Mouse (Mus musculus) 3T3-L1 (cell line): ENCODE measurements around the gene Mthfd1.
A peak's percentile ranks its signal among the peaks of the same experiment; 100 is the strongest.

ENCODE experiments used
- DNase-seq: peaks from one replicate; pipeline ENCODE4 v3.0.0-alpha.2; 2015; ENCODE audit warnings: low read depth, low spot score

Mthfd1 gene

GRCm38 (mm10) chr12:76263876-76264275 lies 8.8 kb downstream of the Mthfd1 start:
- peak; percentile 53 for DNase-seq

- DNase-seq, result peak; percentile 54
These were observed 9.3 kb downstream of the Mthfd1 start for GRCm38 (mm10) chr12:76264325-76264965.

GRCm38 (mm10) chr12:76265001-76265400 lies 9.9 kb downstream of the Mthfd1 start:
- DNase-seq, result no peak

GRCm38 (mm10) chr12:76266875-76267274 lies 11.8 kb downstream of the Mthfd1 start:
- DNase-seq, result peak; percentile 71

GRCm38 (mm10) chr12:76268686-76269085 lies 13.6 kb downstream of the Mthfd1 start:
- no peak for DNase-seq

- DNase-seq, result no peak
These were observed 14.1 kb downstream of the Mthfd1 start for GRCm38 (mm10) chr12:76269196-76269595.

GRCm38 (mm10) chr12:76271516-76271915 lies 16.4 kb downstream of the Mthfd1 start:
- no peak for DNase-seq

GRCm38 (mm10) chr12:76272610-76273524 lies 17.8 kb downstream of the Mthfd1 start:
- no peak for DNase-seq

- no peak for DNase-seq
These were observed 23.1 kb downstream of the Mthfd1 start for GRCm38 (mm10) chr12:76278209-76278608.

- no peak for DNase-seq
These were observed 25.5 kb downstream of the Mthfd1 start for GRCm38 (mm10) chr12:76280556-76280955.

- DNase-seq, result no peak
These were observed 26.1 kb downstream of the Mthfd1 start for GRCm38 (mm10) chr12:76281111-76281660.

- no peak for DNase-seq
These were observed 27.0 kb downstream of the Mthfd1 start for GRCm38 (mm10) chr12:76282132-76282531.

GRCm38 (mm10) chr12:76282532-76283173 lies 27.6 kb downstream of the Mthfd1 start:
- DNase-seq, result no peak

GRCm38 (mm10) chr12:76285418-76285817 lies 30.3 kb downstream of the Mthfd1 start:
- DNase-seq, result no peak

- no peak for DNase-seq
These were observed 32.9 kb downstream of the Mthfd1 start for GRCm38 (mm10) chr12:76287986-76288385.

GRCm38 (mm10) chr12:76288494-76288893 lies 33.4 kb downstream of the Mthfd1 start:
- no peak for DNase-seq

- no peak for DNase-seq
These were observed 34.3 kb downstream of the Mthfd1 start for GRCm38 (mm10) chr12:76289428-76289827.

GRCm38 (mm10) chr12:76290271-76290670 lies 35.2 kb downstream of the Mthfd1 start:
- DNase-seq, result peak; percentile 33

- peak; percentile 70 for DNase-seq
These were observed 38.1 kb downstream of the Mthfd1 start for GRCm38 (mm10) chr12:76293192-76293591.

GRCm38 (mm10) chr12:76297830-76298229 lies 42.7 kb downstream of the Mthfd1 start:
- DNase-seq, result no peak

- DNase-seq, result no peak
These were observed 44.3 kb downstream of the Mthfd1 start for GRCm38 (mm10) chr12:76299361-76299906.

- no peak for DNase-seq
These were observed 45.3 kb downstream of the Mthfd1 start for GRCm38 (mm10) chr12:76300367-76300766.
